Mouse (Mus musculus) MEL (cell line): ENCODE data around the gene Olfr644. TPM values are rescaled to one million over a fixed set of nuclear protein-coding genes. Genes with fewer than 3 reads are reported as not detected.

ENCODE experiments used
- DNase-seq: peaks from one replicate; pipeline ENCODE4 v3.0.0; 2011; ENCODE audit warnings: low read depth, low spot score
- H3K27ac ChIP-seq: 2 replicates; pipeline ENCODE4 v1.5.1; 2012; ENCODE audit warnings: low read depth, mild to moderate bottlenecking, control low read depth, low read length, moderate library complexity; ENCODE audit not compliant: control insufficient read depth
- H3K27me3 ChIP-seq, 2 experiments: fragments of 150-350 bp in 1 of 2; sonication (generic) in 1 of 2; 2 replicates each; pipeline ENCODE4 v1.6.1; 2012; ENCODE audit warnings: low read length in 2 of 2, mild to moderate bottlenecking in 2 of 2, improper control_type of control experiment in 1 of 2, moderate library complexity in 1 of 2; ENCODE audit not compliant: insufficient read depth in 2 of 2, control insufficient read depth in 1 of 2
- H3K36me3 ChIP-seq, 2 experiments: 2 replicates each; pipeline ENCODE4 v1.6.1; 2012 to 2014; ENCODE audit warnings: low read length in 2 of 2, improper control_type of control experiment in 1 of 2, inconsistent platforms in 1 of 2, mild to moderate bottlenecking in 1 of 2; ENCODE audit not compliant: insufficient read depth in 2 of 2, control insufficient read depth in 1 of 2
- H3K4me1 ChIP-seq, 2 experiments: fragments of 150-350 bp in 1 of 2; sonication (generic) in 1 of 2; 2 replicates each; pipeline ENCODE4 v1.6.1; 2012; ENCODE audit warnings: low read length in 2 of 2, improper control_type of control experiment in 1 of 2, mild to moderate bottlenecking in 1 of 2; ENCODE audit not compliant: insufficient read depth in 2 of 2, control insufficient read depth in 1 of 2
- H3K4me3 ChIP-seq, 2 experiments: fragments of 150-350 bp in 1 of 2; sonication (generic) in 1 of 2; 2 replicates each; pipeline ENCODE4 v1.5.1; 2012; ENCODE audit warnings: low read depth in 2 of 2, low read length in 2 of 2, mild to moderate bottlenecking in 2 of 2, moderate library complexity in 2 of 2, control low read depth in 1 of 2, improper control_type of control experiment in 1 of 2; ENCODE audit not compliant: control insufficient read depth in 1 of 2, insufficient read depth in 1 of 2
- H3K79me2 ChIP-seq: 2 replicates; pipeline ENCODE4 v1.6.1; 2012; ENCODE audit warnings: mild to moderate bottlenecking, low read length, moderate library complexity; ENCODE audit not compliant: control insufficient read depth, poor library complexity, insufficient read depth
- H3K9ac ChIP-seq: 2 replicates; pipeline ENCODE4 v1.6.1; 2012; ENCODE audit warnings: low read depth, mild to moderate bottlenecking, control low read depth, low read length, moderate library complexity; ENCODE audit not compliant: control insufficient read depth, poor library complexity, severe bottlenecking
- H3K9me3 ChIP-seq: fragments of 150-350 bp; sonication (generic); replicated peaks from 2 replicates; pipeline ENCODE4 v1.6.1; 2012; ENCODE audit warnings: mild to moderate bottlenecking, low read length, improper control_type of control experiment, moderate library complexity; ENCODE audit not compliant: insufficient read depth
- BHLHE40 ChIP-seq: IDR thresholded peaks from 2 replicates; pipeline ENCODE4 v1.6.1; 2012; ENCODE audit warnings: low read depth, mild to moderate bottlenecking, inconsistent platforms, low read length, improper control_type of control experiment, borderline replicate concordance
- EP300 ChIP-seq, 2 experiments: IDR thresholded peaks; 2 replicates each; pipeline ENCODE4 v1.6.1; 2011; ENCODE audit warnings: improper control_type of control experiment in 2 of 2, low read length in 2 of 2, low read depth in 1 of 2, mild to moderate bottlenecking in 1 of 2
- ETS1 ChIP-seq: IDR thresholded peaks from 2 replicates; pipeline ENCODE4 v1.6.1; 2012; ENCODE audit warnings: low read depth, mild to moderate bottlenecking, inconsistent platforms, low read length, improper control_type of control experiment, moderate library complexity
- GATA1 ChIP-seq: IDR thresholded peaks from 2 replicates; pipeline ENCODE4 v1.6.1; 2011; ENCODE audit warnings: low read depth, low read length, improper control_type of control experiment
- HCFC1 ChIP-seq: IDR thresholded peaks from 2 replicates; pipeline ENCODE4 v1.6.1; 2012; ENCODE audit warnings: low read depth, mild to moderate bottlenecking, inconsistent platforms, low read length, improper control_type of control experiment, moderate library complexity
- KAT2A ChIP-seq: conservative IDR thresholded peaks from 2 replicates; pipeline ENCODE4 v1.6.1; 2012; ENCODE audit warnings: low read depth, low read length, improper control_type of control experiment, inconsistent platforms
- MAX ChIP-seq: IDR thresholded peaks from 2 replicates; pipeline ENCODE4 v1.6.1; 2011; ENCODE audit warnings: low read length, improper control_type of control experiment
- NRF1 ChIP-seq: IDR thresholded peaks from 2 replicates; pipeline ENCODE4 v1.6.1; 2014; ENCODE audit warnings: low read depth, mild to moderate bottlenecking, inconsistent platforms, low read length, improper control_type of control experiment, moderate library complexity; ENCODE audit not compliant: poor library complexity, insufficient read depth, severe bottlenecking
- POLR2A ChIP-seq, 2 experiments: IDR thresholded peaks; 2 replicates each; pipeline ENCODE4 v1.6.1; 2011 to 2012; ENCODE audit warnings: low read length in 2 of 2, mild to moderate bottlenecking in 2 of 2, control low read depth in 1 of 2, improper control_type of control experiment in 1 of 2, low read depth in 1 of 2, moderate library complexity in 1 of 2; ENCODE audit not compliant: control insufficient read depth in 1 of 2, insufficient read depth in 1 of 2, poor library complexity in 1 of 2
- POLR2AphosphoS5 ChIP-seq: IDR thresholded peaks from 2 replicates; pipeline ENCODE4 v1.6.1; 2012; ENCODE audit warnings: low read depth, borderline replicate concordance, mild to moderate bottlenecking, inconsistent platforms, low read length, moderate library complexity, mixed read lengths
- RAD21 ChIP-seq: IDR thresholded peaks from 2 replicates; pipeline ENCODE4 v1.6.1; 2011; ENCODE audit warnings: mild to moderate bottlenecking, low read depth, low read length, improper control_type of control experiment
- RCOR1 ChIP-seq: IDR thresholded peaks from 2 replicates; pipeline ENCODE4 v1.6.1; 2012; ENCODE audit warnings: low read depth, mild to moderate bottlenecking, inconsistent platforms, low read length, improper control_type of control experiment
- TCF12 ChIP-seq: IDR thresholded peaks from 2 replicates; pipeline ENCODE4 v1.6.1; 2014; ENCODE audit warnings: low read depth, mild to moderate bottlenecking, inconsistent platforms, low read length, improper control_type of control experiment, moderate library complexity
- UBTF ChIP-seq: IDR thresholded peaks from 2 replicates; pipeline ENCODE4 v1.6.1; 2012; ENCODE audit warnings: low read depth, mild to moderate bottlenecking, inconsistent platforms, low read length, improper control_type of control experiment, moderate library complexity, borderline replicate concordance; ENCODE audit not compliant: insufficient read depth
- USF2 ChIP-seq, 2 experiments: IDR thresholded peaks; 2 replicates each; pipeline ENCODE4 v1.6.1; 2011 to 2012; ENCODE audit warnings: improper control_type of control experiment in 2 of 2, low read length in 2 of 2, borderline replicate concordance in 1 of 2, inconsistent platforms in 1 of 2, low read depth in 1 of 2, mild to moderate bottlenecking in 1 of 2; ENCODE audit not compliant: insufficient read depth in 1 of 2
- ZC3H11A ChIP-seq: IDR thresholded peaks from 2 replicates; pipeline ENCODE4 v1.6.1; 2012; ENCODE audit warnings: low read depth, mild to moderate bottlenecking, inconsistent platforms, low read length, improper control_type of control experiment
- ZKSCAN1 ChIP-seq: IDR thresholded peaks from 2 replicates; pipeline ENCODE4 v1.6.1; 2012; ENCODE audit warnings: low read depth, mild to moderate bottlenecking, inconsistent platforms, low read length, improper control_type of control experiment, moderate library complexity
- polyA plus RNA-seq, 2 experiments: library from polyadenylated mRNA; stranded (reverse) in 1 of 2; unstranded in 1 of 2; fragments of >175 nt in 1 of 2; fragments of >200 nt in 1 of 2; gene quantifications; 2 replicates each; pipeline versions ENCODE4 v1.2.1 to v1.2.4; 2012; ENCODE audit warnings: low replicate concordance in 2 of 2, low read depth in 1 of 2; ENCODE audit not compliant: insufficient read length in 2 of 2, insufficient read depth in 1 of 2, missing spikeins in 1 of 2
- total RNA-seq: library from RNA; depleted of rRNA; stranded (reverse); fragments of 300-350 nt; gene quantifications from 2 replicates; pipeline ENCODE4 v1.2.3, GENCODE M21; 2012

The Olfr644 gene
- total and polyA plus RNA-seq, 3 experiments = not detected

DNA sequence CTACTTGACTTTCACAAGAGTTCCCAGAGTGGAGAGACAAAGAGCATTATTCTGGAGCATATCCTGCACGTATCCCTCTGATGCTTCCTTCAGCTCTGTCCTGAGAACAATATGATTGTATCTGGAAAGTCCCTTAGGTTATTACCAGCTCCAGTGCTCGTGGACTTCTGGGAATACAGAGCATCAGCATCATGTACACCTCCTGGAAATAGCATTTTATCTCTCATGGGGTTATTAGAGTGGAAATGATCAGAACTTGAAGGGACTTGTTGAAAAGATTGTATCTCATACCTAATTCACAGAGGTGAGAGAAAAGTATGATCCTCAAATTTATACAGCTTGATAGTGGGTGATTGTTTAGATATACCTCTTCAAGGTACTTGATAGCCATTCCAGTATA lies 10.3 kb downstream of the Olfr644 start, which contains the start of gene 4930516K23Rik (continued):
- TF ChIP-seq POLR2AphosphoS5 = no peak

DNA sequence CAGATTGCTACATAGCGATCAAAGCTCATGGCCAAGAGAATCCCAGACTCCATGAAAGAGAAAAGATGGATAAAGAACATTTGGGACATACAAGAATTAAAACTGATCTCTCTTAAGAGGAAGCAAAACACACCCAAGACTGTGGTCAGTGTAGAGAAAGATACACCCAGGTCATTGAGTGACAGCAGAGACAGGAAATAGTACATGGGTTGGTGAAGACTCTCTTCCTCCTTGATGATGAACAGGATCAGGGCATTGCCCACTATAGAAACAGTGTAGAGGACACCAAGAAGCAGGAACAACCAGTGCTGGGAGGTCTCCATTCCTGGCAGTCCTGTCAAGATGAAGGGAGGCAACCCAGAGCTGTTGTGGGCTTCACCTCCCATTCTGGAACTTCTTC lies 12.5 kb downstream of the Olfr644 start:
- Histone ChIP-seq H3K27me3 (no peaks in the 10 kb centered on the region; a peak in 2 of 4 replicates), H3K9me3 (no peaks in the 10 kb centered on the region), H3K27ac (no peak overlapping the region), H3K4me1 (no peaks in the 10 kb centered on the region), H3K9ac (no peak overlapping the region), H3K4me3 (no peak overlapping the region), H3K79me2 (no peaks in the 10 kb centered on the region), H3K36me3 (no peaks in the 10 kb centered on the region)
- no peak for DNase-seq
- no peak for TF ChIP-seq POLR2A (IDR thresholded peaks at IDR 0.05; ENCODE audit: control insufficient read depth in 1 of 2, insufficient read depth in 1 of 2, low read depth in 1 of 2, low read length in 2 of 2, poor library complexity in 1 of 2)
- TF ChIP-seq MAX = no peak
- no peak for TF ChIP-seq GATA1
- no peak for TF ChIP-seq RCOR1
- TF ChIP-seq ZKSCAN1 = no peak
- no peak for TF ChIP-seq NRF1
- TF ChIP-seq TCF12 = no peak
- TF ChIP-seq ZC3H11A = no peak
- no peak for TF ChIP-seq USF2 (IDR thresholded peaks at IDR 0.05; ENCODE audit: borderline replicate concordance in 1 of 2, insufficient read depth in 1 of 2, low read depth in 1 of 2, low read length in 2 of 2)

DNA sequence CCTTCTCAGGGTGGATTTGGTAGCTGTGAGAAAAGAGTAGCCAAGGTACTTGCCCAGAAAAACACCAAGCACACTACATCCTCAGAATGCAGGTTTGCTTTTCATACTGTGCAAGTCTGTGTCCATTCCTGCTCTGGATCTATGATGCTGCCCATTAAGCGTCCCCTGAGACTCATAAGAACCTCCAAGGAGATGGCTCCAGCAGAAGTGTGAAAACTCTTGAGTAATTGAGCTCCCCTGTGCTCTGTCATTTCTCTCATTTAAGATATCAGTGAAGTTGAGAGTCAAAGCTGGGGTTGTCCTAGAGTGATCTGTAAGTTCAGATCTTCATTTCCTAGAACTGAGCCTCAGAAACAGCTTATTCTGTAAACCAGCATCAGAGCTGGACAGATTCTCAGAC lies 19.1 kb downstream of the Olfr644 start, which contains the start of gene Olfr642:
Gene Olfr642 (minus strand): TSS at position 101 of the 400 bp plus-strand sequence.
- Histone ChIP-seq H3K9ac (no peak within 1 kb of the TSS), H3K4me1 (no peaks in the 10 kb centered on the region), H3K4me3 (no peak within 1 kb of the TSS), H3K36me3 (no peaks in the 10 kb centered on the region), H3K79me2 (no peaks in the 10 kb centered on the region)
- no peak for DNase-seq
- TF ChIP-seq UBTF = no peak
- no peak for TF ChIP-seq KAT2A
- TF ChIP-seq EP300 (IDR thresholded peaks at IDR 0.05; ENCODE audit: low read depth in 1 of 2, low read length in 2 of 2) = no peak
- no peak for TF ChIP-seq USF2 (IDR thresholded peaks at IDR 0.05; ENCODE audit: borderline replicate concordance in 1 of 2, insufficient read depth in 1 of 2, low read depth in 1 of 2, low read length in 2 of 2)
- TF ChIP-seq RAD21 = no peak
- TF ChIP-seq ETS1 = no peak
- no peak for TF ChIP-seq BHLHE40
- TF ChIP-seq RCOR1 = no peak
- TF ChIP-seq HCFC1 = no peak
- TF ChIP-seq, all 39 proteins: peak for 0
- Histone ChIP-seq H3K27ac (no peak within 1 kb of the TSS), H3K9me3 (no peaks in the 10 kb centered on the region), H3K27me3 (no peaks in the 10 kb centered on the region; a peak in 1 of 4 replicates)
